Mouse (Mus musculus) testis, adult 2 months (tissue): Measurements from ENCODE around the gene Atg4b.
"Not testable (repeated sequence)": the region's sequence is repeated elsewhere in the genome, so short reads cannot be mapped to it uniquely, and the experiment has no call there.

ENCODE experiments used
- CTCF ChIP-seq: fragments of 200-500 bp; IDR thresholded peaks from 2 replicates; pipeline ENCODE4 v1.5.1; 2012; ENCODE audit warnings: low read depth, mild to moderate bottlenecking, inconsistent platforms, low read length, moderate library complexity; ENCODE audit not compliant: control insufficient read depth, insufficient read depth, insufficient replicate concordance
- POLR2A ChIP-seq: fragments of 200-500 bp; IDR thresholded peaks from 2 replicates; pipeline ENCODE4 v1.6.1; 2012; ENCODE audit warnings: low read depth, mild to moderate bottlenecking, inconsistent platforms, low read length, moderate library complexity; ENCODE audit not compliant: control insufficient read depth

GRCm38 (mm10) chr1:93832754-93833360 lies 81.6 kb downstream of the Atg4b start:
- not testable (repeated sequence) for TF ChIP-seq CTCF, POLR2A
